Mouse (Mus musculus) testis, adult 2 months (tissue): Measurements from ENCODE around the gene Gm17655.
"Not testable (repeated sequence)": the region's sequence is repeated elsewhere in the genome, so short reads cannot be mapped to it uniquely, and the experiment has no call there.

Experiments
- CTCF ChIP-seq: fragments of 200-500 bp; IDR thresholded peaks from 2 replicates; pipeline ENCODE4 v1.5.1; 2012; ENCODE audit warnings: low read depth, mild to moderate bottlenecking, inconsistent platforms, low read length, moderate library complexity; ENCODE audit not compliant: control insufficient read depth, insufficient read depth, insufficient replicate concordance
- POLR2A ChIP-seq: fragments of 200-500 bp; IDR thresholded peaks from 2 replicates; pipeline ENCODE4 v1.6.1; 2012; ENCODE audit warnings: low read depth, mild to moderate bottlenecking, inconsistent platforms, low read length, moderate library complexity; ENCODE audit not compliant: control insufficient read depth

- not testable (repeated sequence) for TF ChIP-seq CTCF, POLR2A
These were observed 56.5 kb downstream of the Gm17655 start for GRCm38 (mm10) chr5:110015775-110016174.
